Mouse (Mus musculus) E14TG2a.4 (cell line): Measurements from ENCODE around the gene Commd8.

Experiments used
- CTCF ChIP-seq: conservative IDR thresholded peaks from 2 replicates; pipeline ENCODE4 v1.5.1; 2014; ENCODE audit warnings: low read length
- POU5F1 ChIP-seq: IDR thresholded peaks from 2 replicates; pipeline ENCODE4 v1.6.1; 2014; ENCODE audit warnings: low read length, borderline replicate concordance

- no peak for TF ChIP-seq CTCF
- no peak for TF ChIP-seq POU5F1
These were observed 7.1 kb downstream of the Commd8 start for GRCm38 (mm10) chr5:72160781-72161485.
